Mouse (Mus musculus): ENCODE measurements around the gene Tiparp. TPM values are rescaled to one million over a fixed set of nuclear protein-coding genes. Genes with fewer than 3 reads are reported as not detected.
A peak's percentile ranks its signal among the peaks of the same experiment; 100 is the strongest.

The Tiparp gene
- total RNA-seq (2012; rRNA removed) (9.6 and 10.3 TPM in 2 replicates), total RNA-seq (2014; rRNA removed) (25.1 and 30.8 TPM in 2 replicates), polyA plus RNA-seq (2012; ENCODE audit: insufficient read length, low read depth) (13.2 and 13.7 TPM in 2 replicates)

DNA sequence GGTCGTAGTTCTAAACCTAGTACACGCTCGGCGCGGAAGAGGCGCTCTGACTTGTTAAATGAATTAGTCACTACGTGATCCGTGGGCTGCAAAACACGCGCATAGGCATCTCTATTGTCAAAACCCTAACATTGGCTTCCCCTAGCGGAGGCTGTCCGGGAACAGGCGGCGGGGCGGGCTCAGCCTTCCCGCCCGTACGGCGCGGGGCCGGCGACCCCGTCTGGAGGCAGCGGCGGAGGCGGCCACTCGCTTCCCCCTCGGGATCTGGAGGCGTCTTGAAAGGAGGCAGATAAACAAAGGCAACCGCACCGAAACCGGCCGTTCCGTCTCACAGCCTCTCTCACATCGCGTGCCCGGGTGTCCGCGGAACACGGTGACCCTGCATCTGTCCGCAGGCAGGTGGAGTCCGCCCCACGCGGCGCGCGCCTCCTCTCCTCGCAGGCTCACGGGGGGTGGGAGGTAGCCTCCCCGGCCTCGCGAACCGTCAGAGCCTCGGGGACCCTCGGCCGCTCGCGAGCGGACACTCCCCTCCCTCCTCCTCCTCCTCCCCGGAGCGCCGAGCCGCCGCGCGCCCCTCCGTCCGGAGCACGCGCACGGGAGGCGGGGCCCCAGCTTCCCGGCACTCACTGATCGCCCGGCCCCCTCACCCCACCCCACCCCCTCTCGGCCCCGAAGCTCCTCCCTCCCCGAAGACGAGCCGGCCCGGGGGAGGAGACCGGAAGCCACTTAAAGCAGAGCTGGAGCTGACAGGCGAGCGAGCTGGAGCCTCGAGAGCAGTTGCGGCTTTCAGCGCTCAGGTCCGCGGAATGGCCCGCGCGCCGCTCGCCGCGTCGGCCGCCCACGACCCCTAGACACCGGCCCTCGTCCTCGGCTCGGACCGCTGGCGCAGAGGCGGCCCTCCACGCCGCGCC, at the start of gene Tiparp:
Gene Tiparp (plus strand): TSS at position 720 of the 911 bp plus-strand sequence.
- peak within 1 kb of the TSS; percentile 75 to 99 (median 88) for H3K4me3 ChIP-seq (replicated peaks in 1 of 3; ENCODE audit: low read depth in 2 of 3, low read length in 2 of 3, poor library complexity in 1 of 3)
- peaks cover 22% of the 10 kb centered on the region for H3K79me2 ChIP-seq (replicated peaks; ENCODE audit: control insufficient read depth, extremely low read depth, insufficient read depth, poor library complexity, severe bottlenecking)
- dilution Hi-C loops (cut with MboI; ENCODE audit: extremely low pct_ligation_motif_present, extremely low pct_unique_long_range_greater_than_20kb, low sequenced_read_pairs) = no loop called here
- no peaks in the 10 kb centered on the region for H3K9me3 ChIP-seq (replicated peaks; ENCODE audit: low read length)
- peaks cover 0 to 26% of the 10 kb centered on the region in 2 experiments; a peak in 3 of 4 replicates for H3K4me1 ChIP-seq (ENCODE audit: control insufficient read depth in 1 of 2, insufficient read depth in 2 of 2)
- no peaks in the 10 kb centered on the region for H3K27me3 ChIP-seq (replicated peaks)
- peak; percentile 91 for DNase-seq (ENCODE audit: extremely low read depth)
- in situ Hi-C loops (cut with MboI; ENCODE audit: low pct_ligation_motif_present, low pct_unique_long_range_greater_than_20kb, low sequenced_read_pairs) = loop anchor here (25.0 kb wide), 1 partner anchor 334 kb away; no protein-coding TSS in a partner anchor
- peaks cover 5 to 10% of the 10 kb centered on the region in 2 experiments for H3K36me3 ChIP-seq (replicated peaks in 1 of 2; ENCODE audit: control insufficient read depth in 1 of 2, insufficient read depth in 1 of 2, low read length in 1 of 2)
- H3K4me2 ChIP-seq (ENCODE audit: insufficient read depth, low read depth, poor library complexity, severe bottlenecking) = peak within 1 kb of the TSS; percentile 49; the same call in 1 of the 2 replicates
- peak within 1 kb of the TSS; percentile 86 for H3K27ac ChIP-seq (ENCODE audit: insufficient read depth, low read depth)
- peak within 1 kb of the TSS; percentile 87 for H3K9ac ChIP-seq (ENCODE audit: insufficient read depth, low read depth)
- TF ChIP-seq RAD21 (IDR thresholded peaks at IDR 0.05; ENCODE audit: low read depth, low read length) (peak; percentile 39), UBTF (IDR thresholded peaks at IDR 0.05; ENCODE audit: low read depth, low read length) (peak; percentile 98), MXI1 (IDR thresholded peaks at IDR 0.05; ENCODE audit: low read depth, low read length) (no peak), MAX (IDR thresholded peaks at IDR 0.05; ENCODE audit: low read length) (peak; percentile 20; the same call in 1 of the 2 replicates), NELFE (IDR thresholded peaks at IDR 0.05; ENCODE audit: low read depth, low read length) (peak; percentile 95), MEF2A (IDR thresholded peaks at IDR 0.05; ENCODE audit: borderline replicate concordance, low read depth, low read length) (peak; percentile 27; the same call in 1 of the 2 replicates), PAX5 (IDR thresholded peaks at IDR 0.05; ENCODE audit: low read length) (no peak), ETS1 (conservative IDR thresholded peaks at IDR 0.05; ENCODE audit: low read depth, low read length) (peak; percentile 23; the same call in 1 of the 2 replicates), EP300 (IDR thresholded peaks at IDR 0.05; ENCODE audit: low read length) (peak; percentile 35; the same call in 1 of the 2 replicates), NRF1 (IDR thresholded peaks at IDR 0.05; ENCODE audit: low read depth, low read length) (peak; percentile 70), TBP (conservative IDR thresholded peaks at IDR 0.05; ENCODE audit: low read depth, low read length) (peak; percentile 91), JUND (conservative IDR thresholded peaks at IDR 0.05; ENCODE audit: low read depth, low read length) (no peak), ZMIZ1 (IDR thresholded peaks at IDR 0.05; ENCODE audit: low read depth, low read length) (peak; percentile 98), CHD2 (IDR thresholded peaks at IDR 0.05; ENCODE audit: low read length) (no peak), GABPA (IDR thresholded peaks at IDR 0.05; ENCODE audit: insufficient replicate concordance, low read depth, low read length) (no peak), IRF4 (IDR thresholded peaks at IDR 0.05; ENCODE audit: low read depth, low read length) (peak; percentile 31; the same call in 1 of the 2 replicates), POLR2A (IDR thresholded peaks at IDR 0.05; ENCODE audit: low read depth, low read length) (peak; percentile 98), ELF1 (IDR thresholded peaks at IDR 0.05; ENCODE audit: low read depth, low read length) (peak; percentile 90), POLR2AphosphoS2 (IDR thresholded peaks at IDR 0.05; ENCODE audit: low read depth, low read length) (peak; percentile 85; the same call in 1 of the 2 replicates), SMC3 (IDR thresholded peaks at IDR 0.05; ENCODE audit: low read depth, low read length) (peak; percentile 35), ZC3H11A (IDR thresholded peaks at IDR 0.05; ENCODE audit: low read depth, low read length) (no peak), JUN (IDR thresholded peaks at IDR 0.05; ENCODE audit: insufficient read depth, low read depth, low read length) (no peak), RCOR1 (conservative IDR thresholded peaks at IDR 0.05; ENCODE audit: low read depth, low read length) (no peak; the same call in 1 of the 2 replicates), SIN3A (IDR thresholded peaks at IDR 0.05; ENCODE audit: low read length) (peak; percentile 50; the same call in 1 of the 2 replicates), HCFC1 (IDR thresholded peaks at IDR 0.05; ENCODE audit: low read depth, low read length) (peak; percentile 16; the same call in 1 of the 2 replicates), MYC (IDR thresholded peaks at IDR 0.05; ENCODE audit: low read depth, low read length) (peak; percentile 41; the same call in 1 of the 2 replicates), TCF12 (IDR thresholded peaks at IDR 0.05; ENCODE audit: low read depth, low read length) (peak; percentile 92), CTCF (conservative IDR thresholded peaks at IDR 0.05 in 1 of 2, IDR thresholded peaks at IDR 0.05 in 1 of 2; ENCODE audit: low read depth in 2 of 2, low read length in 2 of 2) (peak in 1 of 2 experiments; percentile 55; a peak in 2 of 4 replicates), MAFK (IDR thresholded peaks at IDR 0.05; ENCODE audit: insufficient replicate concordance, low read length) (0 out of 2 replicates have a peak, but pooled peaks have one; percentile 14), CHD1 (IDR thresholded peaks at IDR 0.05; ENCODE audit: low read depth, low read length) (no peak), E2F4 (IDR thresholded peaks at IDR 0.05; ENCODE audit: insufficient replicate concordance, low read depth, low read length) (no peak), ZNF384 (IDR thresholded peaks at IDR 0.05; ENCODE audit: low read depth, low read length) (0 out of 2 replicates have a peak, but pooled peaks have one; percentile 29), USF1 (IDR thresholded peaks at IDR 0.05; ENCODE audit: low read depth, low read length) (no peak), KAT2A (IDR thresholded peaks at IDR 0.05; ENCODE audit: insufficient replicate concordance, low read length) (0 out of 2 replicates have a peak, but pooled peaks have one; percentile 42), ZKSCAN1 (IDR thresholded peaks at IDR 0.05; ENCODE audit: borderline replicate concordance, low read depth, low read length) (no peak), BHLHE40 (IDR thresholded peaks at IDR 0.05; ENCODE audit: low read depth, low read length) (peak; percentile 94)

Data from CH12.LX (cell line).